12 mouse cellular contexts compared by ENCODE assay signal in genomic region chr15:84627308-84627707, GRCm38 (mm10). TPM values are rescaled to one million over a fixed set of nuclear protein-coding genes. Genes with fewer than 3 reads are reported as not detected.
A peak's percentile ranks its signal among the peaks of the same experiment; 100 is the strongest.
DNase-seq lines count a peak whose midpoint lies in the region; TF ChIP-seq lines count a peak whose summit lies in the region.
"Had no signal": no experiment of that assay in that cellular context is flagged by ENCODE, and none has a peak within 500 bp of the region (broad histone marks: within the 10 kb centered on the region; RNA-seq: fewer than 3 reads in every experiment).

No protein-coding gene starts in this region.

- TF ChIP-seq CTCF in thymus, adult 2 months (IDR thresholded peaks at IDR 0.05; ENCODE audit: borderline replicate concordance, control insufficient read depth, extremely low read depth, insufficient read depth, low read length, poor library complexity), result no peak

- peaks cover 16% of the 10 kb centered on the region for H3K4me1 ChIP-seq in thymus, adult 2 months (replicated peaks; ENCODE audit: control insufficient read depth, insufficient read depth, low read length)

- no peak overlapping the region for H3K4me3 ChIP-seq in thymus, adult 2 months (ENCODE audit: control insufficient read depth, insufficient read depth, low read length)
- H3K4me3 ChIP-seq: megakaryocyte, embryonic 14.5 days had no signal

- TF ChIP-seq POLR2A in thymus, adult 2 months (IDR thresholded peaks at IDR 0.05; ENCODE audit: control insufficient read depth, extremely low read depth, insufficient read depth, low read length, poor library complexity), result no peak

- H3K36me3 ChIP-seq in thymus, adult 2 months (ENCODE audit: control insufficient read depth, insufficient read depth, low read length), result no peaks in the 10 kb centered on the region

- no peak overlapping the region for H3K27ac ChIP-seq in thymus, adult 2 months (ENCODE audit: control insufficient read depth, insufficient read depth, low read length)
- H3K27ac ChIP-seq: kidney, postnatal 0 days had no signal

- WGBS in thymus, adult 2 months, result 94% methylated on average over 5 of the region's 5 CpGs

- no peaks in the 10 kb centered on the region for H3K27me3 ChIP-seq in thymus, adult 2 months (ENCODE audit: control insufficient read depth, insufficient read depth, low read length)

- peak; percentile 37 for DNase-seq in adrenal gland, postnatal 14 days
- DNase-seq in adrenal gland, adult 8-10 months, result no peak
- peak; percentile 39 to 47 for DNase-seq in left cerebral cortex, adult 18-20 months (ENCODE audit: low spot score in 2 of 2)
- no peak for DNase-seq in left cerebral cortex, adult 11 months (ENCODE audit: low spot score)
- DNase-seq in layer of hippocampus, postnatal 36 days, result peak; percentile 50 to 51
- peak; percentile 63 for DNase-seq in right cerebral cortex, postnatal 14 days
- DNase-seq in thymus, adult 2 months, result no peak
- DNase-seq in T-cell, adult 2 months (ENCODE audit: low spot score), result no peak
- DNase-seq: lung, adult 2 months; thymus, adult 18-20 months had no signal

RNA-seq across cellular contexts. Expression of gene Prr5, which starts 42.1 kb away (rescaled TPM):
- 7.1 and 8.7 TPM in 2 replicates for total RNA-seq in adrenal gland, postnatal 14 days (2021)
- 1 to 10 TPM; 4.8 to 8.3 (median 6.0) TPM for total RNA-seq in adrenal gland, adult 8-10 months (2022)
- total RNA-seq in left cerebral cortex, adult 18-20 months (2021), result 10 to 100 TPM in 1 of 2 experiments, 1 to 10 TPM in 1; 9.2 to 10.8 TPM
- 10 to 100 TPM; 10.6 to 17.3 TPM for total RNA-seq in layer of hippocampus, postnatal 36 days (2021)
- 9.0 and 10.3 TPM in 2 replicates for polyA plus RNA-seq in thymus, adult 2 months (2012; rRNA removed)

Comparison
In these comparisons a context has a peak if more than half of its experiments do, and no peak if none do; other contexts are left out.
1. DNase-seq: peak in adrenal gland, postnatal 14 days (single experiment), left cerebral cortex, adult 18-20 months (2 of 2), layer of hippocampus, postnatal 36 days (2 of 2) and right cerebral cortex, postnatal 14 days (single experiment); none in adrenal gland, adult 8-10 months (single experiment), left cerebral cortex, adult 11 months (single experiment), thymus, adult 2 months (single experiment) and T-cell, adult 2 months (single experiment).